Mouse (Mus musculus): ENCODE results near the gene Erc2. TPM values are rescaled to one million over a fixed set of nuclear protein-coding genes. Genes with fewer than 3 reads are reported as not detected.

The Erc2 gene
- polyA plus RNA-seq, 1 experiment from 2014 or later: 13.1 TPM

DNA sequence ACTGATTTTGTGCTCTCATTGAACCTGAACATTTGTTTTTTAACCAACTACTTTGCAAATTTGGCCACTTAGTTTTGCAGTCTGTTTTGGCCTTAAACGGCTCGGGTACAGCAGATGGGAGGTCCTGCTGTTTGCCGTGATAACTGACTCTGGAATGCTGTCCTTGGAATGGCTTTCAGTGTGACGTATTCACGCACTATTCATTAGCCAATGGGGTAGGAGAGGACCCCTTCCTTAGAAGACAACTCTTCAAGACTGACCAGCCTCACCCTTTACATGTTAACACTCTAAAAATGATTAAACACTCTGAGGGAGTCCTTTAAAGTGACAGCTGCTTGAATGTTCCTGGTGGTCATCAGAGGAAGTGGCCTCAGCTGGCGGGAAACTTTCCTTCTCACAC lies 178.5 kb downstream of the Erc2 start:
- no peaks in the 10 kb centered on the region for H3K4me1 ChIP-seq (ENCODE audit: control insufficient read depth, insufficient read depth, low read length)
- no peaks in the 10 kb centered on the region for H3K9me3 ChIP-seq (ENCODE audit: control insufficient read depth, low read length)
- H3K4me2 ChIP-seq (ENCODE audit: low read depth): no peak overlapping the region
- no peak for DNase-seq (ENCODE audit: low spot score)
- H3K27me3 ChIP-seq (ENCODE audit: control insufficient read depth, insufficient read depth, low read length): no peaks in the 10 kb centered on the region
- ATAC-seq (ENCODE audit: insufficient read depth, low FRiP score, low TSS enrichment): no peak
- no peaks in the 10 kb centered on the region for H3K36me3 ChIP-seq (ENCODE audit: control insufficient read depth, insufficient read depth, low read length)
- 59% methylated on average over 6 of the region's 6 CpGs for WGBS
- no peak overlapping the region for H3K27ac ChIP-seq (ENCODE audit: low read depth, low read length)
- no peak overlapping the region for H3K4me3 ChIP-seq (ENCODE audit: low read depth, low read length)
- H3K9ac ChIP-seq (ENCODE audit: low read length): no peak overlapping the region

GRCm38 (mm10) chr14:27803961-27804360 lies 181.7 kb downstream of the Erc2 start:
- Histone ChIP-seq H3K4me1 (ENCODE audit: control insufficient read depth, insufficient read depth, low read length) (no peaks in the 10 kb centered on the region), H3K9me3 (ENCODE audit: control insufficient read depth, low read length) (no peaks in the 10 kb centered on the region), H3K36me3 (ENCODE audit: control insufficient read depth, insufficient read depth, low read length) (no peaks in the 10 kb centered on the region), H3K27ac (ENCODE audit: low read depth, low read length) (no peak overlapping the region), H3K4me2 (ENCODE audit: low read depth) (no peak overlapping the region), H3K4me3 (ENCODE audit: low read depth, low read length) (no peak overlapping the region), H3K9ac (ENCODE audit: low read length) (no peak overlapping the region), H3K27me3 (ENCODE audit: control insufficient read depth, insufficient read depth, low read length) (no peaks in the 10 kb centered on the region)
- DNase-seq (ENCODE audit: low spot score) (peak; percentile 39), ATAC-seq (ENCODE audit: insufficient read depth, low FRiP score, low TSS enrichment) (no peak)
- WGBS: 91% methylated on average over 3 of the region's 3 CpGs

- Histone ChIP-seq H3K36me3 (ENCODE audit: control insufficient read depth, insufficient read depth, low read length) (no peaks in the 10 kb centered on the region), H3K4me2 (ENCODE audit: low read depth) (no peak overlapping the region), H3K9me3 (ENCODE audit: control insufficient read depth, low read length) (no peaks in the 10 kb centered on the region), H3K4me3 (ENCODE audit: low read depth, low read length) (no peak overlapping the region), H3K4me1 (ENCODE audit: control insufficient read depth, insufficient read depth, low read length) (no peaks in the 10 kb centered on the region), H3K27ac (ENCODE audit: low read depth, low read length) (no peak overlapping the region), H3K9ac (ENCODE audit: low read length) (no peak overlapping the region), H3K27me3 (ENCODE audit: control insufficient read depth, insufficient read depth, low read length) (no peaks in the 10 kb centered on the region)
- ATAC-seq (ENCODE audit: insufficient read depth, low FRiP score, low TSS enrichment): no peak
- 81% methylated on average over 13 of the region's 13 CpGs for WGBS
- no peak for DNase-seq (ENCODE audit: low spot score)
Observed at GRCm38 (mm10) chr14:27805064-27805463, 182.8 kb downstream of the Erc2 start.

- WGBS: 5% methylated on average over 9 of the region's 9 CpGs
- DNase-seq (ENCODE audit: low spot score) (peak; percentile 62), ATAC-seq (ENCODE audit: insufficient read depth, low FRiP score, low TSS enrichment) (no peak)
- H3K9me3 ChIP-seq (ENCODE audit: control insufficient read depth, low read length): no peaks in the 10 kb centered on the region
- H3K36me3 ChIP-seq (ENCODE audit: control insufficient read depth, insufficient read depth, low read length): no peaks in the 10 kb centered on the region
- no peak overlapping the region for H3K4me3 ChIP-seq (ENCODE audit: low read depth, low read length)
- H3K27me3 ChIP-seq (ENCODE audit: control insufficient read depth, insufficient read depth, low read length): no peaks in the 10 kb centered on the region
- no peaks in the 10 kb centered on the region for H3K4me1 ChIP-seq (ENCODE audit: control insufficient read depth, insufficient read depth, low read length)
- H3K9ac ChIP-seq (ENCODE audit: low read length): no peak overlapping the region
- H3K4me2 ChIP-seq (ENCODE audit: low read depth): no peak overlapping the region
- H3K27ac ChIP-seq (ENCODE audit: low read depth, low read length): no peak overlapping the region
Observed at GRCm38 (mm10) chr14:27808080-27808479, 185.9 kb downstream of the Erc2 start.

GRCm38 (mm10) chr14:27808523-27809114 lies 186.4 kb downstream of the Erc2 start:
- ATAC-seq (ENCODE audit: insufficient read depth, low FRiP score, low TSS enrichment) (no peak), DNase-seq (ENCODE audit: low spot score) (no peak)
- 52% methylated on average over 10 of the region's 10 CpGs for WGBS
- Histone ChIP-seq H3K4me1 (ENCODE audit: control insufficient read depth, insufficient read depth, low read length) (no peaks in the 10 kb centered on the region), H3K27me3 (ENCODE audit: control insufficient read depth, insufficient read depth, low read length) (no peaks in the 10 kb centered on the region), H3K4me2 (ENCODE audit: low read depth) (no peak overlapping the region), H3K9ac (ENCODE audit: low read length) (no peak overlapping the region), H3K36me3 (ENCODE audit: control insufficient read depth, insufficient read depth, low read length) (no peaks in the 10 kb centered on the region), H3K9me3 (ENCODE audit: control insufficient read depth, low read length) (no peaks in the 10 kb centered on the region), H3K27ac (ENCODE audit: low read depth, low read length) (no peak overlapping the region), H3K4me3 (ENCODE audit: low read depth, low read length) (no peak overlapping the region)

GRCm38 (mm10) chr14:27810790-27811189 lies 188.6 kb downstream of the Erc2 start:
- H3K9me3 ChIP-seq (ENCODE audit: control insufficient read depth, low read length): no peaks in the 10 kb centered on the region
- 53% methylated on average over 7 of the region's 7 CpGs for WGBS
- no peak overlapping the region for H3K9ac ChIP-seq (ENCODE audit: low read length)
- H3K4me1 ChIP-seq (ENCODE audit: control insufficient read depth, insufficient read depth, low read length): no peaks in the 10 kb centered on the region
- no peak overlapping the region for H3K4me2 ChIP-seq (ENCODE audit: low read depth)
- no peak overlapping the region for H3K27ac ChIP-seq (ENCODE audit: low read depth, low read length)
- H3K27me3 ChIP-seq (ENCODE audit: control insufficient read depth, insufficient read depth, low read length): no peaks in the 10 kb centered on the region
- ATAC-seq (ENCODE audit: insufficient read depth, low FRiP score, low TSS enrichment) (no peak), DNase-seq (ENCODE audit: low spot score) (no peak)
- H3K36me3 ChIP-seq (ENCODE audit: control insufficient read depth, insufficient read depth, low read length): no peaks in the 10 kb centered on the region
- H3K4me3 ChIP-seq (ENCODE audit: low read depth, low read length): no peak overlapping the region

- Histone ChIP-seq H3K9me3 (ENCODE audit: control insufficient read depth, low read length) (no peaks in the 10 kb centered on the region), H3K4me2 (ENCODE audit: low read depth) (no peak overlapping the region), H3K9ac (ENCODE audit: low read length) (no peak overlapping the region), H3K4me1 (ENCODE audit: control insufficient read depth, insufficient read depth, low read length) (no peaks in the 10 kb centered on the region), H3K36me3 (ENCODE audit: control insufficient read depth, insufficient read depth, low read length) (no peaks in the 10 kb centered on the region), H3K4me3 (ENCODE audit: low read depth, low read length) (no peak overlapping the region), H3K27me3 (ENCODE audit: control insufficient read depth, insufficient read depth, low read length) (no peaks in the 10 kb centered on the region), H3K27ac (ENCODE audit: low read depth, low read length) (no peak overlapping the region)
- DNase-seq (ENCODE audit: low spot score) (no peak), ATAC-seq (ENCODE audit: insufficient read depth, low FRiP score, low TSS enrichment) (no peak)
- 93% methylated on average over 3 of the region's 3 CpGs for WGBS
Observed at GRCm38 (mm10) chr14:27811649-27812048, 189.4 kb downstream of the Erc2 start.

DNA sequence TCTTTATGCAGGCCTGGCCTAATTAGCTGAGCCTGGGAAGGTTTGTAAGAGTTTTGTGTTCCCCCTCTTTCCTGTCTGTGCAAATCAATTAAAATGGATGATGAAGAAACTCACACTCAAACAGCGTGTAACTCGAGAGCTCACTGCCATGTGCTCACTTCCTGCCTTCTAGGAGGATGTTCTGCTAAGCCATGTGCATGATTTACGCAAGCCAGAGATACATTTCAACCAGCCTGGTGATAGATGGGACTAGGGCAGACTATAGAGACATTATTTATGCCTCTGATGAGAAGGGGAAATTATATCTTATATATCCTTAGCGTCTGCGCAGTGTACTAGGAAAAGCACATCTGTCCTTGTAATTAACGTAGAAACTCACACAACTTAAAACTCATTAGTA lies 193.5 kb downstream of the Erc2 start:
- Histone ChIP-seq H3K36me3 (ENCODE audit: control insufficient read depth, insufficient read depth, low read length) (no peaks in the 10 kb centered on the region), H3K4me2 (ENCODE audit: low read depth) (no peak overlapping the region), H3K4me3 (ENCODE audit: low read depth, low read length) (no peak overlapping the region), H3K9me3 (ENCODE audit: control insufficient read depth, low read length) (no peaks in the 10 kb centered on the region), H3K4me1 (ENCODE audit: control insufficient read depth, insufficient read depth, low read length) (no peaks in the 10 kb centered on the region), H3K27ac (ENCODE audit: low read depth, low read length) (no peak overlapping the region), H3K27me3 (ENCODE audit: control insufficient read depth, insufficient read depth, low read length) (no peaks in the 10 kb centered on the region), H3K9ac (ENCODE audit: low read length) (no peak overlapping the region)
- WGBS: 71% methylated on average over 6 of the region's 6 CpGs
- no peak for ATAC-seq (ENCODE audit: insufficient read depth, low FRiP score, low TSS enrichment)
- no peak for DNase-seq (ENCODE audit: low spot score)

- no peak overlapping the region for H3K9ac ChIP-seq (ENCODE audit: low read length)
- no peaks in the 10 kb centered on the region for H3K9me3 ChIP-seq (ENCODE audit: control insufficient read depth, low read length)
- DNase-seq (ENCODE audit: low spot score) (no peak), ATAC-seq (ENCODE audit: insufficient read depth, low FRiP score, low TSS enrichment) (no peak)
- WGBS: 94% methylated on average over 5 of the region's 5 CpGs
- no peaks in the 10 kb centered on the region for H3K4me1 ChIP-seq (ENCODE audit: control insufficient read depth, insufficient read depth, low read length)
- no peak overlapping the region for H3K27ac ChIP-seq (ENCODE audit: low read depth, low read length)
- no peak overlapping the region for H3K4me2 ChIP-seq (ENCODE audit: low read depth)
- H3K27me3 ChIP-seq (ENCODE audit: control insufficient read depth, insufficient read depth, low read length): no peaks in the 10 kb centered on the region
- no peak overlapping the region for H3K4me3 ChIP-seq (ENCODE audit: low read depth, low read length)
- no peaks in the 10 kb centered on the region for H3K36me3 ChIP-seq (ENCODE audit: control insufficient read depth, insufficient read depth, low read length)
Observed at GRCm38 (mm10) chr14:27818986-27819385, 196.8 kb downstream of the Erc2 start.
